Mouse (Mus musculus): Measurements from ENCODE around the gene Obscn.

DNA sequence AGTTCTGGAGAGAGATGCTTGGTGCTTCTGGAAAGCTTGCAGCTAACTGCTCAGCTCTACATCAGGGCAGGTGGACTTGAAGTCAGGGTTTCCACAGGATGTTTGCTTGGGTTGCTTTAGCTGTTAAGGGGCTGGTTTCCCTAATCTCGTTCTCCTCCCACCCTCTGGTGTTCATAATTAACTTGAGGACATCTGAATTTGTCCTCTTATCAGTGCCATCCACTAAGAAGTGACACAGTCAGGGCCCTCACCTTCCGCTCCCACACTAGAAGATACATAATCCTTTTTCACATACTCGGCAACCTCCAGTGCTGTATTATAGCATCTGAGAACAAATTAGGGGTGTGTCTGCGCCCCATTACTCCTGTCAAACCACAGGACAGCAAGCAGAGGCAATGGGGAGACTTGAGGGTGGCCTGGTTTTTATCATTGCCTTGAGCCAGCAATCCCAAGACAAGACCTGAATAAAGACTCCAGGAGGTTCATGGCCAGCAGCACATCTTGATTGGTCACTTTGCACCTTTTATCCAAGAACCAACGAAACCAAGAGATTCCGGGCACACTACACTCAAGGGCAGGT lies 143.0 kb downstream of the Obscn start:
- TF ChIP-seq CTCF (IDR thresholded peaks at IDR 0.05) (no peak), EP300 (IDR thresholded peaks at IDR 0.05; ENCODE audit: insufficient read depth, low read depth, low read length) (no peak), POLR2A (IDR thresholded peaks at IDR 0.05; ENCODE audit: insufficient read depth, low read depth, low read length) (no peak; the same call in 1 of the 2 replicates)

Measured in heart, adult 2 months (tissue).